Mouse (Mus musculus) spleen, postnatal 36 days (tissue): Measurements from ENCODE around the gene Esam.

Source experiments
- DNase-seq, 2 experiments: peaks; one replicate each; pipeline ENCODE4 v3.0.0; 2022; ENCODE audit warnings: low spot score in 2 of 2, mixed read lengths in 1 of 2

The Esam gene

GRCm38 (mm10) chr9:37527396-37528224, at the start of gene Esam:
TSS of gene Esam (plus strand) at chr9:37528078.
- DNase-seq, result no peak

GRCm38 (mm10) chr9:37485146-37485545, 42.7 kb upstream of the Esam start:
- no peak for DNase-seq

- DNase-seq, result no peak
Measured at GRCm38 (mm10) chr9:37488041-37488440, 39.8 kb upstream of the Esam start.

- DNase-seq, result peak; percentile 82 to 86
Measured at GRCm38 (mm10) chr9:37488611-37489396, 39.1 kb upstream of the Esam start, which contains the start of gene Msantd2. TSS of gene Msantd2 (plus strand) at chr9:37489319.

- peak; percentile 12 to 16 for DNase-seq
Measured at GRCm38 (mm10) chr9:37489446-37490120, 38.3 kb upstream of the Esam start.

GRCm38 (mm10) chr9:37495761-37496160, 32.1 kb upstream of the Esam start:
- no peak for DNase-seq

GRCm38 (mm10) chr9:37496325-37496724, 31.6 kb upstream of the Esam start:
- no peak for DNase-seq

GRCm38 (mm10) chr9:37500201-37500600, 27.7 kb upstream of the Esam start:
- DNase-seq, result no peak

GRCm38 (mm10) chr9:37501170-37501569, 26.7 kb upstream of the Esam start:
- DNase-seq, result no peak

- DNase-seq, result no peak
Measured at GRCm38 (mm10) chr9:37504348-37504747, 23.5 kb upstream of the Esam start.

- no peak for DNase-seq
Measured at GRCm38 (mm10) chr9:37506023-37506422, 21.9 kb upstream of the Esam start.

- DNase-seq, result no peak
Measured at GRCm38 (mm10) chr9:37512097-37512496, 15.8 kb upstream of the Esam start.

- DNase-seq, result no peak
Measured at GRCm38 (mm10) chr9:37514456-37514855, 13.4 kb upstream of the Esam start.

GRCm38 (mm10) chr9:37517467-37517866, 10.4 kb upstream of the Esam start:
- DNase-seq, result no peak

GRCm38 (mm10) chr9:37518991-37519390, 8.9 kb upstream of the Esam start:
- no peak for DNase-seq

GRCm38 (mm10) chr9:37519995-37520394, 7.9 kb upstream of the Esam start:
- DNase-seq, result no peak

- no peak for DNase-seq
Measured at GRCm38 (mm10) chr9:37525461-37525860, 2.4 kb upstream of the Esam start.

- no peak for DNase-seq
Measured at GRCm38 (mm10) chr9:37526443-37527395, 1.2 kb upstream of the Esam start.

- DNase-seq, result no peak
Measured at GRCm38 (mm10) chr9:37528225-37528970, 520 bp downstream of the Esam start.
